Mouse (Mus musculus) gastrocnemius, postnatal 36 days (tissue): ENCODE measurements around the gene Pbx1. TPM values are rescaled to one million over a fixed set of nuclear protein-coding genes. Genes with fewer than 3 reads are reported as not detected.
A peak's percentile ranks its signal among the peaks of the same experiment; 100 is the strongest.

Experiments used
- DNase-seq, 2 experiments: peaks; one replicate each; pipeline ENCODE4 v3.0.0; 2022
- intact Hi-C: fragments of 180-260 bp; cut with DNase I; formaldehyde crosslinking; loops from one replicate; pipeline ENCODE4 v1.15.1; 2025
- total RNA-seq, 2 experiments: library from RNA; stranded (reverse); gene quantifications; 2 replicates each; pipeline ENCODE4 v1.2.3; 2021

Gene Pbx1
- total RNA-seq, 2 experiments from 2014 or later, result 15.1 to 17.7 TPM

DNA sequence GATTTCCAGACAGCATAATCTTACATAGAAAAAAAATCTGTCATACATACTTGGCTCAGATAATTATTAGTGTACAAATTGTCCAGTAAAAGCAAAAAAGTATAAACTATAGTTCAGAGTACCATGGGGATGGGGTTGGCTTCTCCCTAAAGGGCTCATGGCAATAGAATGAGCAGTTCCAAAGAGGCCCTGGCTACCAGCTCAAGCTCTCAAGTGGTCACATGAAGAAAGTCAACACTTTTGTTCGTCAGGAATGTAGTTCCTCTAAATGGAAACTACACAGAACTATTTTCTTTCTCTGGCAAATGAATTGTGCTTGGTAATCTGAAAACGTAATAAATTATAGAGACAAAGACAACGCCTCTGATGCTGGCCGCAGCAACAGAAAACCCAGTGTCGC lies 112.4 kb downstream of the Pbx1 start:
- intact Hi-C loops, result loop anchor here (5.0 kb wide), 2 partner anchors 107 to 227 kb away; no protein-coding TSS in a partner anchor
- DNase-seq, result no peak

DNA sequence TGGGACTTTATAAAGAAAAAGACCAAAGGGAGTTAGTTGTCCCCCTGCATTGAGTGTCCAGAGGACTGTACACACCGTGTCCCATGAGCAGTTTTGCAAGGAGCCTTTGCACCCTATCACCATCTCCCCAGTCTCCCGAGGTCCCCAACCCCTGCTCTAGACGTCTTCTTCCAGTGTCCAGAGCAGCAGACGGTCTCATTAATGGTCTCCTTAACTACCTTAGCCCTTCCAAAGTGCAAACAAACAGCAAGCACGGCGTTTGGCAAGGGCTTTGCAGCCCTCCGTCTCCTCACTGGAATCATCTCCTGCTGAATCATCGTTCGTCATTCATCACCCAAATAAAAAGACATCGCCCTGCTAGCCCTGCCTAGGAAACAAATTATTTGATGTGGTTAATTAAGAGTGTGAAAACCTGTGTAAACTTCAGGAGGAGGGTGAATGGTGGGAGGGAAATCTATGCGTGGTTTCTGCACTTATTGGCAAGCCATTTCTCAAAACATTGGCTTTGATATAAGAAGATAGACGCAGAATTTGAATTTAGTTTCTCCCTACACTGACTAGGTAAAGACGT lies 113.1 kb downstream of the Pbx1 start:
- no peak for DNase-seq
- intact Hi-C loops, result no loop called here

DNA sequence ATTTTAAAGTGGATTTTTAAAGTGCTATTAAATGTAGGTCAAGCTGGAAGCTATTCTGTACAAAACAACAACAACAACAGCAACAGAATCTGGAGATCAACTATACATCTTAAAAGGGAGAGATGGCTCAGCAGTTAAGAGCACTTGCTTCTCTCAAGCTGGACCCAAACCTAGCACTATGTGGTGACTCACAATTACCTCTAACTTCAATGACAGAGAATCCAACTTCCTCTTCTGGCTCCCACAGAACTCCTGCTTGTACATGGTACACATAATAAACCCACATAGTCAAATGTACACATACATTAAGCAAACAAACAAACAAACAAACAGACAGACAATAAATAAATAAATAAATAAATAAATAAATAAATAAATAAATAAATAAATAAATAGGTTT lies 118.3 kb downstream of the Pbx1 start:
- intact Hi-C loops, result no loop called here
- no peak for DNase-seq

DNA sequence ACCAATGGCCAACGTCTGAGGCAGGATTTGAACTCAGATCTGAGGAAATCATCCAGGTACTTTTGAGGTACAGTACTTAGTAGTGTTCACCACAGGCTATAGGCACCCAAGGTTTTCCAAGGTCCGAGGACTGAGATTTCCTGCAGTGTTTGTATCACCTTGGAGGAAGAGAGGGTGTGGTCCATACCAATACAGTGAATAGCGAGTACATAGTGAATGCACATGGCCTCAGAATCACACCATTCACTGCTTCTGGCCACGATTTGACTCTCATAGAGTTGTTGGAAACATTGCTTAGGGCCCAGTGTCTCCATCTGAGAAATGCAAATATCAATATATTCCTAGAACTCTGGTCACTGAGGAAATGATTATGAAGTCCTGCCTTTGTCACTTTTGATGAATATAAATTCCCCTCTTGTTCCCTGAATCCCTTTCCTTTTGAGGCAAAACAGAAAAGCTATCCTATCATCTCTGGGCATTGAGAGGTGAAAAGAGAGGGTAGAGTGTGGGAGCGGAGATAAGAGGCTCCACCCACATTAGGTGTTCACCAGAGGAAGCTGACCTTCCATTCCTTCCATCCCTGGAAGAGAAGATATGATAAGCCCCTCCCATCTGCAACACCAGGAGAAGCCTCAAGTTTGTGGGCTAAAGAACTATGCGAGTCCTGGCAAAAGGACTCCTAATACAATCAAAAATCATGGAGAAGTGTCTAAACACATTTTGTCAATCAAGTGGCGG lies 119.2 kb downstream of the Pbx1 start:
- no peak for DNase-seq
- intact Hi-C loops, result no loop called here

DNA sequence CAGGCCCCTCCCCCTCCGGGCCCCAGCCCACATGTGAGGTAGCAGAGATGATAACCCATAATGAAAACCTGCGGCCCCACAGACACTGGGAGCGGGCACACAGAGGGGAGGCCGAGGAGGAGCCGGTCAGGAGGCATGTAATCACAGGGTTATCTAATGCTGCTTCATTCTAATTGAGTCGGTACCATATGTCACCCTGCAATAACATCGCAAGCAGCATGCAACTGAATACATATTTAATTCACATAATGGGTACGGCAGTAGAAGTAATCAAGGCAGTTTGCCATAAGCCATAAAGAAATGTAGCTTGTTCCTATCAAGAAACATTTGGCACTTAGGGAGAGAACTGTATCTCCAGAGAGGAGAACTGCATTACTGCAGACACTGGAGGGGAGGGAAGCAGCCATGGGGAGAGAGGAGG lies 123.0 kb downstream of the Pbx1 start:
- intact Hi-C loops, result no loop called here
- no peak for DNase-seq

DNA sequence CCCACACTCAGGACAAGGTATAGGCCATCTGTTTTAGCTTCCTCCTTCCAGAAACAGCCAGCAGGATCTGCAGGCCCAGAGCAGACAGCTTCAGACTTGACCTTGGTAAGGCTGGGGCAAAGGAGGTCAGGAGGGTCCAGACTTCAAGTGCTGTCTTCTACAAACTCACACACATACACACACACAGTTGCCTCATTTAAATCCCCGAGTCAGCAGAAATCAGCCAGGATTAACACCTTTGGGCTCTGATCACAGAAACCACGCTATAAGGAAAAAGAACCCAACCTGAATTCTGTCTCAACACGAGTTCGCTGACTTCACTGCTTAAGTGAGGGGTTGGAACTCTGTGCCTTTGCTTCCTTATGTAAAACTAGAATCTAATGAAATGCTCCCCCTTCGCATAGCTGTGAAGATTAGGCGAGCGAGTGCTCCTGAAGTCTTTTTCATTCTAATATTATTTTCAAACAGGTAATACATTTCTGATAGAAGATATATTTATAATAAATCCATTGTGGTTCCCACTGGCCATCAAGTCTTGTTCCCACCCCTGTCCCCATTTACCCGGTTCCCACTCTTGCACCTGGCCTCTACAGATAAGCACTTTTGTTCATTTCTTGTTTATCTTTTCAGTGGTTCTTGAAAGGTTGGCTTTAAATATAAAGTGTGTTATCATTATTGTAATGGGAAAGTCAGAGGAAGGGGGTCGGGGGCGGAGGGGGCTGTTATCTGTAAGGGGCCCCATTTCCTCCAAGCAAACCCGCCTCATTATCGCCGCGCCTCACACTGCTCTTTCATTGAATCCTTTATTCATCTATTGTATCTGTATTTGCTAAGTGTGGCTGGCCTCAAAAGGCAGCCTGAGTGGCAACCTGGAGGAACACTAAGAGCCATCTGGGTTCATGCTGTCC lies 124.5 kb downstream of the Pbx1 start:
- intact Hi-C loops, result no loop called here

DNA sequence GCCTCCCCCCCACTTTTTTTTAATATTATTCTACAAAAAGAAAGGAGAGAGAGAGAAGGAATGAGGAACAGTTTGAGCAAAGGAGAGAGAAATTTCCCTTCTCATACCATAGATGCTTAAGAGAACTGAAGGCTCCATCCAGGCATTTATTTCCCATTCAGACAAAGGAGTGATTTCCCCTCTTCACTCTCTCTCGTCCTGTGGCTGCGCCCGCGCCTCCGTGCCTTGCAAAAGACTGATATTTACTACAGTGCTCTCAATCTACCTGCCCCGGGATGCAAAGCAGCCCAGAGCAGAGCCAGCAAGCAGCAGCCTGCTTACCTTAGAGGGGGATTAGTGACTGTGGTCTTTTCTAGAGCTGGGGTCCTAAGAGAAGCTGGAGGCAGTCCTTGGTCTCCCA lies 131.6 kb downstream of the Pbx1 start:
- no peak for DNase-seq
- intact Hi-C loops, result no loop called here

More for the DNA sequence above, 124.5 kb downstream of the Pbx1 start:
- DNase-seq, result no peak

DNA sequence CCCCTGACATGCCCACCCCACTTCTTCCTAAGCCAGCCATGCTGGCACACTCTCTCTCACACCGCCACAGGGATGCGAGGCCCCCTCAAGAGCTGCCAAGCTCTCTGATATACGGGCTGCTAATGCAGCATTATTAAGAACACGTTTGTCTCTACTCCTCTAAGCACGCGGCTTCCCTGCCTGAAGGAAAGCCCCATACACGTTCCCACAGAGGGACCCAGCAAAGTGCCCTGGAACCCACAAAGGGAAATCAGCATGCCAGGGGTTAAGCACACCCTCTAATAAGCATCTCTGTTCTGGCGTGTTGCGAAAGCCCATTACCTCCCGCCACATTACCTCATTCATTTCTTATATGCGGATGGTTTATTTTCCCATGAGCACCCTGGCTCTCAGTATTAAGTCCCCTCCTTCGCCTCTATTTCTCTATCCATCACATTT lies 132.1 kb downstream of the Pbx1 start:
- no peak for DNase-seq
- intact Hi-C loops, result no loop called here

DNA sequence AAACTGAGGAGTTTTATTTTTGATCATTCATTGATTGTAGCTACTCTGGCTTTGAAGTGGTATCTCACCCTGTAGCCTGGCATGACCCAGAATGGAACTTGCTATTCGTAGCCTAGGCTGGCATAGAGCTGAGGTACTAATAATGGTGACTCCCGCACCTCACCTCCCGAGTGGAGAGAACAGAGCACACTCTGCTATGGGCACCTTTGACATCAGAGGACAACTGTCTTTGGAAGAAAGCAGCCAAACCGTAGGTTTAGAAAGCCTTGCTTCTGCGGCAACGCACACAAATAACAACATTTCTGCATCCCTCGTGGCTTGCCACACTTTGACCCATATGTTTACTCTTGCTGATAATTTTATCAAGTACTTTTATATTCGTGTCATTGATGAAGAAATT lies 132.9 kb downstream of the Pbx1 start:
- no peak for DNase-seq
- intact Hi-C loops, result no loop called here

DNA sequence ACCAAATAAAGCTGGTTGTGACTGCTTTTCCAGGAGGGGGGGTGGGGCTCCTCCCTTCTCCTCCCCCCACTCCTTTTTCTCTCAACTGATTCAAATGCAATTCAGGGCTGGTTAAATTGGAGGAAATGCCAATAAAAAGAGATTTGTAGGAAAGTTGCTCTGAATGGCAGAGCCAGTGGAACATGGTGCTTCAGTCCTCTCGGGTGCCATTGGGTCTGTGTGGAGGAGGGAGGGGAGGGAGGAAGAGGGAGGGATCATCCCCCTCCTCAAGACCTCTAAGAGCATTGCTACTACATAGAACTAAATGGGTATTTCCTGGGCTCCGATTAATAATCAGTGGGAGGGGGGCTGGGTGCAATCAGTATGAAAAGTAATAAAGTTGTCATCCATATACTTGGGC lies 135.8 kb downstream of the Pbx1 start:
- intact Hi-C loops, result no loop called here
- DNase-seq, result no peak

DNA sequence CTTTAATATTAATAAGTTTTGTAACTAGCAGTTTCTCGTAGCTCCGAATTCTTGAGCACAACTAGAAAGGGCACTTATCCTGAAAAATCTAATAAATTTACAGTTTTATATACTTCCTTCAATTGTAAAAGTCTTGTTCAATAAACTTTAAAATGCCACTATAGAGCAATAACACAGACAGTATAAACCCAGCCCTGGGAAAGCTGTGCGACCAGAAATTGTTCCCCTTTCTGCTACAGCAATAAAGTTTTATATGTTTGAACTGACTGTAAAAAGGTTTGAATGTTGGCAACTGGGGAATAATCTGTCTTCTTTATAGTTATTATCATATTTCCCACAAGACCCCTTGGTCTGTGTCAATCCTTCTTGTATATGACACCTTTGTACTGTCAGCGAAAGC lies 136.3 kb downstream of the Pbx1 start:
- DNase-seq, result no peak
- intact Hi-C loops, result no loop called here

DNA sequence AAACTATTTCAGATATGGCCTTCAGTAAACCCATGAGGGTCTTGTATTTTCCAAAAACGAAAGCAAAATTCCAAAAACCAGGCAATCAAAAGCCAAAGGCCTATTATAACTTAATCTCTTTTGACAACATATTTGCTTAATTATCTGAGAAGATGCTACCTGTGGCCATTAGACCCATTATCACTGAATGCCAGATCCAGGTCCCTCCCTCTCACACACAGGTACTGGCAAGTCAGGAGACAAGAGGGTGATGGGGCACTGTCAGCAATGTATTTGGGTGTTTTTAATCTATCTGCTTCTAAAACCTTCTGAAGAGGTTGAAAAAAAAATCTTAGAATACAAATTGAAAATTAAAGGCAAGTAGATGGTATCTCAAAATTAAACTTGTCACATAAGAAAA lies 138.4 kb downstream of the Pbx1 start:
- intact Hi-C loops, result no loop called here
- no peak for DNase-seq

DNA sequence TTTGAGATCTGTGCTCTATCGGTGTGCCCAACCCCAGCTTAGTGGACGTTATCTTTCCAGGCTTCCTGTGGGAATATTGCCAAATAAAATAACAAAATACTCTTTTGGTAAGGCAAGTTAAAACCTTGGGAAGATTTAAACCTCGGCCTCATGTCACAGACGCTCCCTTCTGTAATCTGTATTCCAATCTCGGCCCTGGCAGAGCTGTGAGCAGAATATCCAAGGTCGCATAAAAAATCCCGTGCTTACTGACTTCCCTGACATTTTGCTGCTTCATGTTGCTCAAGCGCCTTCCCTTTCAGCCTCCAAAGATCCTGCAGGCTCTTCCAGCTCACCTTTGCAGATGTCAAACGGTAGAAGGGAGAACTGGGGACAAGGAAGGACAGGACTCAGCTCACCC lies 140.0 kb downstream of the Pbx1 start:
- no peak for DNase-seq
- intact Hi-C loops, result no loop called here

DNA sequence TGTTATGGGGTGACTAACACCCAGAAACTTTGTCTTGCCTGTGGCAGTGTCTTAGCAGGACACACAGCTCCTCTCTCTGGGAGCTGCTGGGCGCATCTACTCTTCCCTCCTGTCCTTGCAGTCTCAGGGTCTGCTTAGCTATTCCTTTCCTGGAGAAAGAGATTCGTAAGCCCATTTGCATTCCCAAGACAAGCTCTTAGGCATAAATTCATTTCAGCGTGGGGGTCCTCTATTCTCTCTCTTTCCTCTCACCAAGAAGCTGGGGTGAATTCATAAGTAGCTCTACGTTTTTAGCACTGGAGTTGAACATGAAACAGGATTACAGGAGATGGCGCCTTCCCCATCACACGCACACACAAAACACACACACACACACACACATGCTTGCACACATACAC lies 140.4 kb downstream of the Pbx1 start:
- DNase-seq, result no peak
- intact Hi-C loops, result no loop called here

DNA sequence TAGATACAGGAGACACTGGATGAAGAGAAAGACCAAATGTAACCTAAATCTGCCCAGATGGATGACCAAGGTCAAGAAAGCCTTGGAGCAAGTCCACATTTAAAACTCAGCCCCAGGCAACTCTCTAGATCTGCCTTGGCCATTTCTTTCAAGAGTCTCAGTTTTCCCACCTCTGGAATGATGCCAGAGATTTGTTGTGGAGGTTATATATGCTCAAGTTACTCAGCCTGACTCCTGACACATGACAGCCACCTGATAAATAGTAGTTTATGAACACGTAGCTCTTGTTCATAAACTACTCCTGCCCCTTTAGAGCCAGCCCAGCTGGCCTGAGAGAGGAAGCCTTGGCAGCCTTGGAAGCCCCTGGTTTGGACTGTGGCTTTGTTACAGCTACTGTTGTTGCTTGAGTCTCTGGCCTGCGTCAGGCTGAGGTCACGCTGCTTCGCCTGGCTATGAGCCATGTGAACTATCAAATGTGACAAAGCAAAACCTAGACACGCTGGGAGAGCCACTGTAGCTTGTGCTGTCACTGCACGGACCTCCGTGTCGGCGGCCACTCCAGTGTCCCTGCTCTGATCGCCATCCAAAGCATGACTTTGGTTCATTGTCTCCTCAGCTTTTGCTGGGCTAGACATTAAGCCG lies 140.9 kb downstream of the Pbx1 start:
- intact Hi-C loops, result no loop called here
- DNase-seq, result peak in 1 of 2 experiments; percentile 10

DNA sequence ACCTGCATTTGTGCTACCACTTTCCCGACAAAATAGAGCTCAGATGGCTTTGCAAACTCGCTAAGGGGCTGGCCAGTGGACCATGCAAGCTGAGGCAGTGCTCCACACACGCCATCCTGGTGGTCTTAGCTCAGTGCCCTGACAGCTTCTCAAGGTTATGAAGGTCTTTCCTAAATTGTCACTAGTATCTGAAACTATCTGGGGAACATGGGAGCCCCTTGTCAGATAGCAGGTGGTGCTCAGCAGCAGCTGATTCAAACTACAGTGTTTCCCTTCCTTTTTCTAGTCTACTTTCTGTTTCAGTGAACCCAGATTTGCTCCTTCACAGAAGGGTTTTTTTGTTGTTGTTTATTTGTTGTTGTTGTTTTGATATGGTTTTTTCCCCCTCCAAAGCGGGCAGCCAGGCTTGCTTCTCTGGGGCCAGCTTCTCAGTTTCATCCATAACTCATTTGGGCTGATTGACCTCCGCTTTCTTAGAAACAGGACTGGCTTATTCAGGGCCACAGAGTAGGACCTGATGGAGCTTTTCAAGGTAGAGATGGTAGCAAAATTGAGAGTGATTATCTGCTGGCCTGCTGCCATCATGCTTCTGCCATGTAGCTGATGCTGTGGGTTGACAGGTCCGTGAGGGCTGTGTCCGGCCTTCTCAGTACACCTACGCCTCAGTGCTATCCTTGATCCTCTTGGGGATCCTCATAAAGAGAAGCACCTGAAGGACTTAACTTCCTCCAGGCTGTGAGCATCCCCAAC lies 141.7 kb downstream of the Pbx1 start:
- intact Hi-C loops, result no loop called here
- no peak for DNase-seq

DNA sequence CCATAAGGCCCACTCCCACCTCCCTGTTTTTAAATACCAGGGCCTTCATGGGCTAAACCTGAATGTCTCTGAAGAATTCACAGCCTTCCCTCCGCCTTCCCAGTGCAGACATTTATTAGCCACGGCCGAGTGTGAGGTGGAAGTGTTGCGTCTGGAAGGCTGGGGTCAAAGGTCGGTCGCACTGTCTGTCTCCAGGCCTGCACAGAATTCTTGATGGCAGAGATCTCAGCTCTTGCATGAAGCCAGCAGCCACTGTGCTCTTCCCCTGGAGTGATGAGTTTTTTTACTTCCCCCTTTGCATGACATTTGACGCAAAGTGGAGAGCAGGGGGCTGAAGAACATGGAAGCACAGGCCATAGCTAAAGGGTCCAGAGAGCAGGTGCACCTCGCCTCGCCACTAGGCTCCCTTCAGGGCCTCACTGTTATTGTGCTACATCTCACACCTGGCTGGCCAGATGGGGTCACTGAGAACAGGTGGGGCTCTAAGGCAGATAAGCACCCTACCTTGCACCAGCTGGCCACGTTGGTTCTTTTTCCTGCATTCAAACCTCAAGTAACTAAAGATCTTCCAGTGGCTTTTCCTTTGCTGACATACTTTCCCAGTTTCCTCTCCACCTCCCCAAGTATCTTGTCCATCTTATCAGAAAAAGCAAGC lies 143.1 kb downstream of the Pbx1 start:
- intact Hi-C loops, result no loop called here
- no peak for DNase-seq

DNA sequence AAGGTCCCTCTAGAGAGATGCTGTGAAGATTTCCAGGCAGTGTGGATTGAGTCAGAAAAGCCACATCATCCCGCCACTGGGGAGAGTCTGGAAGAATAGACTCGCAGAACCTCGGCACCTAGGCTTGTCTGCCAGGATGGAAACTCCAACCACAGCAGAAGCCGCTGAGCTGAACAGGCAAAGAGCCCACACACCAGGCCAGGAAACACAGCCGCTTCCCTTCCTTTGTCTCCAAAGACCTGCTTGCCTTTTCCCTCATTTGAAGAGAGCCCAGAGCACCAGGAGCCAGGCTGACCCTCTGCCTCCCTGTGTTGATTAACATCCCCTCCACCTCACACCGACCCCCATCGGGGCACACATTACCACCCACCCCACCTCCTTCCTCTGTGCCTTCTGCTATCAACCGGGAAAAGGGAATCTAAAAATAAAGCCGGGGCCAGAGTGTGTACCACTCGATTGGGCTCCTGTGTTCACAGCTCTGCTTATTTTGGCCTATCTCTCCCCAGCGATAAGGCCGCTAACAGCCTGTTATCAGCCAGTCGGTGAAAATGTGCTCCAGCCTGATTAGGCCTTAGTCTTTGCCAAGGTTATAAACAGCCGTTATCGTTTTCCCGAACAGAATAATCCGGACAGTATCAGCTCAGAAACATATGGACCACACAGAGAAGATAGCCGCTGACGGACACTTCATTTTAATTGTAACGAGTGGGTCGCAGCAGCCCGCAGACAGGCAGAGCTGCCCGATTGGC lies 144.1 kb downstream of the Pbx1 start:
- intact Hi-C loops, result no loop called here
- peak; percentile 29 to 34 for DNase-seq
